Comparison of ENCODE assay signal across 9 mouse cellular contexts in genomic region chr16:32009913-32010312, GRCm38 (mm10). TPM values are rescaled to one million over a fixed set of nuclear protein-coding genes. Genes with fewer than 3 reads are reported as not detected.
DNase-seq lines count a peak whose midpoint lies in the region; ATAC-seq and TF ChIP-seq lines count a peak whose summit lies in the region.
"Had no signal": no experiment of that assay in that cellular context is flagged by ENCODE, and none has a peak within 500 bp of the region (broad histone marks: within the 10 kb centered on the region; RNA-seq: fewer than 3 reads in every experiment).

No protein-coding gene starts in this region.

- ATAC-seq in limb, embryonic 14.5 days (ENCODE audit: low FRiP score, low read depth), result peak; percentile 30
- ATAC-seq in kidney, embryonic 16.5 days (ENCODE audit: low FRiP score, low TSS enrichment), result peak; percentile 70
- ATAC-seq in midbrain, postnatal 0 days (ENCODE audit: low FRiP score), result no peak

- WGBS in limb, embryonic 14.5 days, result 33% methylated on average over 5 of the region's 5 CpGs
- 49% methylated on average over 5 of the region's 5 CpGs for WGBS in limb, embryonic 10.5 days
- 18% methylated on average over 5 of the region's 5 CpGs for WGBS in kidney, embryonic 16.5 days
- WGBS in midbrain, postnatal 0 days, result 51% methylated on average over 5 of the region's 5 CpGs

- no peak for TF ChIP-seq POLR2A in limb, embryonic 14.5 days (IDR thresholded peaks at IDR 0.05; ENCODE audit: borderline replicate concordance, extremely low read depth, insufficient read depth, insufficient read length)
- no peak for TF ChIP-seq POLR2A in myocyte (IDR thresholded peaks at IDR 0.05; ENCODE audit: insufficient read length, low read depth)

- H3K27ac ChIP-seq in limb, embryonic 14.5 days (replicated peaks; ENCODE audit: low read depth, low read length), result no peak overlapping the region
- H3K27ac ChIP-seq in limb, embryonic 10.5 days, result no peak overlapping the region
- no peak overlapping the region for H3K27ac ChIP-seq in kidney, embryonic 16.5 days (ENCODE audit: low read length)
- H3K27ac ChIP-seq in midbrain, postnatal 0 days (ENCODE audit: low read depth, low read length), result no peak overlapping the region
- H3K27ac ChIP-seq: limb, embryonic 12.5 days had no signal

- H3K4me3 ChIP-seq in limb, embryonic 14.5 days (replicated peaks; ENCODE audit: low read length), result no peak overlapping the region
- no peak overlapping the region for H3K4me3 ChIP-seq in limb, embryonic 10.5 days
- no peak overlapping the region for H3K4me3 ChIP-seq in kidney, embryonic 16.5 days (ENCODE audit: low read length)
- H3K4me3 ChIP-seq in myocyte, result no peak overlapping the region
- H3K4me3 ChIP-seq in midbrain, postnatal 0 days (ENCODE audit: low read depth, low read length), result no peak overlapping the region
- H3K4me3 ChIP-seq: limb, embryonic 12.5 days had no signal

- no peaks in the 10 kb centered on the region for H3K79me2 ChIP-seq in myocyte (ENCODE audit: control insufficient read depth, insufficient read depth)

- H3K4me2 ChIP-seq in limb, embryonic 14.5 days (replicated peaks; ENCODE audit: low read depth, low read length, severe bottlenecking), result no peak overlapping the region
- peak overlapping the region; percentile 19; the same call in 1 of the 2 replicates for H3K4me2 ChIP-seq in kidney, embryonic 16.5 days (replicated peaks; ENCODE audit: low read depth, low read length)
- no peak overlapping the region for H3K4me2 ChIP-seq in myocyte (ENCODE audit: low read depth)
- H3K4me2 ChIP-seq in midbrain, postnatal 0 days (ENCODE audit: low read depth, low read length, poor library complexity, severe bottlenecking), result no peak overlapping the region
- H3K4me2 ChIP-seq: limb, embryonic 12.5 days had no signal

- H3K36me3 ChIP-seq in limb, embryonic 14.5 days (ENCODE audit: control insufficient read depth, insufficient read depth, low read length), result no peaks in the 10 kb centered on the region
- peaks cover 21% of the 10 kb centered on the region for H3K36me3 ChIP-seq in limb, embryonic 10.5 days
- no peaks in the 10 kb centered on the region; the same call in 1 of the 2 replicates for H3K36me3 ChIP-seq in kidney, embryonic 16.5 days (ENCODE audit: insufficient read depth, low read length)
- H3K36me3 ChIP-seq in myocyte (ENCODE audit: control insufficient read depth, insufficient read depth), result peaks cover 6% of the 10 kb centered on the region
- H3K36me3 ChIP-seq in midbrain, postnatal 0 days (ENCODE audit: insufficient read depth, low read length), result no peaks in the 10 kb centered on the region

- no peak overlapping the region for H3ac ChIP-seq in myocyte (ENCODE audit: control insufficient read depth, insufficient read length)

- no peaks in the 10 kb centered on the region for H3K9me3 ChIP-seq in limb, embryonic 14.5 days (ENCODE audit: control insufficient read depth, low read length)
- no peaks in the 10 kb centered on the region for H3K9me3 ChIP-seq in limb, embryonic 10.5 days (replicated peaks)
- no peaks in the 10 kb centered on the region for H3K9me3 ChIP-seq in kidney, embryonic 16.5 days (ENCODE audit: low read length)
- H3K9me3 ChIP-seq in midbrain, postnatal 0 days (ENCODE audit: low read length), result no peaks in the 10 kb centered on the region
- H3K9me3 ChIP-seq: limb, embryonic 12.5 days had no signal

- TF ChIP-seq CTCF in midbrain, postnatal 0 days (IDR thresholded peaks at IDR 0.05), result no peak

- no peaks in the 10 kb centered on the region for H3K4me1 ChIP-seq in limb, embryonic 14.5 days (ENCODE audit: control insufficient read depth, insufficient read depth, low read length)
- 0 out of 2 replicates have a peak, but pooled peaks cover 3% of the 10 kb centered on the region for H3K4me1 ChIP-seq in limb, embryonic 10.5 days
- H3K4me1 ChIP-seq in kidney, embryonic 16.5 days (ENCODE audit: insufficient read depth, low read length), result 0 out of 2 replicates have a peak, but pooled peaks cover 4% of the 10 kb centered on the region
- no peaks in the 10 kb centered on the region for H3K4me1 ChIP-seq in midbrain, postnatal 0 days (ENCODE audit: insufficient read depth, low read length)
- H3K4me1 ChIP-seq: limb, embryonic 12.5 days had no signal

- no peaks in the 10 kb centered on the region for H3K27me3 ChIP-seq in limb, embryonic 14.5 days (ENCODE audit: control insufficient read depth, insufficient read depth, low read length)
- no peaks in the 10 kb centered on the region for H3K27me3 ChIP-seq in limb, embryonic 10.5 days (ENCODE audit: low read depth, poor library complexity, severe bottlenecking)
- no peaks in the 10 kb centered on the region for H3K27me3 ChIP-seq in kidney, embryonic 16.5 days (ENCODE audit: insufficient read depth, low read length)
- H3K27me3 ChIP-seq in myocyte (ENCODE audit: control insufficient read depth, insufficient read depth, insufficient read length), result no peaks in the 10 kb centered on the region
- no peaks in the 10 kb centered on the region for H3K27me3 ChIP-seq in midbrain, postnatal 0 days (ENCODE audit: insufficient read depth, low read length)
- H3K27me3 ChIP-seq: limb, embryonic 12.5 days had no signal

- no peak overlapping the region for H3K9ac ChIP-seq in limb, embryonic 14.5 days (ENCODE audit: low read depth, low read length, severe bottlenecking)
- H3K9ac ChIP-seq in kidney, embryonic 16.5 days (replicated peaks; ENCODE audit: low read length), result no peak overlapping the region
- no peak overlapping the region for H3K9ac ChIP-seq in midbrain, postnatal 0 days (replicated peaks; ENCODE audit: low read length, poor library complexity, severe bottlenecking)
- H3K9ac ChIP-seq: limb, embryonic 12.5 days had no signal

- DNase-seq in limb, embryonic 14.5 days (ENCODE audit: low spot score), result no peak
- DNase-seq in limb, embryonic 10.5 days (ENCODE audit: low spot score), result no peak
- peak; percentile 31 for DNase-seq in ZHBTc4 (ENCODE audit: low read depth, low spot score)
- DNase-seq in midbrain, postnatal 0 days (ENCODE audit: low spot score), result no peak
- no peak for DNase-seq in cerebellum, adult 11-12 months
- DNase-seq in thymus, postnatal 4 days, result no peak

TF ChIP-seq in myocyte, 11 proteins besides CTCF, POLR2A, EP300 and RAD21:
- TF ChIP-seq USF1 (IDR thresholded peaks at IDR 0.05; ENCODE audit: low read depth) (no peak), POLR2AphosphoS2 (IDR thresholded peaks at IDR 0.05; ENCODE audit: insufficient read length, low read depth) (peak; percentile 25)

RNA-seq across cellular contexts. Expression of gene Senp5, which starts 6.8 kb away (rescaled TPM):
- 17.2 and 18.6 TPM in 2 replicates for polyA plus RNA-seq in limb, embryonic 14.5 days (2012; rRNA removed)
- polyA plus RNA-seq in limb, embryonic 14.5 days (2014; fragmentation: Nextera tagmentation; extraction: Ambion mirVana), result 8.9 and 9.9 TPM in 2 replicates
- 20.8 and 22.1 TPM in 2 replicates for polyA plus RNA-seq in limb, embryonic 10.5 days (2016; fragmentation: Nextera tagmentation; extraction: Ambion mirVana)
- polyA plus RNA-seq in kidney, embryonic 16.5 days (2015; fragmentation: Nextera tagmentation; extraction: Ambion mirVana), result 14.0 and 15.5 TPM in 2 replicates
- 8.0 TPM for polyA plus RNA-seq in myocyte (2012; fragmentation: generic; extraction: Trizol)
- 23.3 and 26.5 TPM in 2 replicates for total RNA-seq in midbrain, postnatal 0 days (2014; rRNA removed)
- polyA plus RNA-seq in midbrain, postnatal 0 days (2015; fragmentation: Nextera tagmentation; extraction: Ambion mirVana), result 10.1 and 12.8 TPM in 2 replicates
